Mouse (Mus musculus): ENCODE data around the gene Fancl.

DNA sequence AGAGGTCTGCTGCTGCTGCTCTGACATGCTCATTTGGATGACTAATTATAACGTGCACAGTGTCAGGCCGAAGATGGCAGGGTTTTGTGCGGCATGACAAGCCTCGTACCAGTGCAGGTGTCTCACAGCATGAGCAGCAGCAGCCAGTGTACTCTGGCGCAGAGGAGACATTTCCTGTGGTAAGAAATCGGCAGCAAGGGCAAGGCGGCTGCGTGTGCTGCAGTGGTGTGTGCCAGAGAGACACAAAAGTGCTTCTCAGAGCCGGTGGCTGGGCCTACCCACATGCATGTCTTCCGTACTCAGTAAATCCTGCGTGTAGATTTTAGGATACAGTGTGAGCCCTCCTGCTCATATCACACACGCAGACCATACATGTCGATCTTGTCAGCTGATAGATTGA is 51.9 kb downstream of the Fancl start:
- no peak for TF ChIP-seq CTCF (IDR thresholded peaks at IDR 0.05; ENCODE audit: control insufficient read depth, insufficient read depth, insufficient read length)
- no peak for TF ChIP-seq MAX (IDR thresholded peaks at IDR 0.05)
- TF ChIP-seq FOSL1 (IDR thresholded peaks at IDR 0.05; ENCODE audit: insufficient read depth, low read length, poor library complexity, severe bottlenecking), result no peak

All from C2C12 (cell line).